ENCODE assay signal across 16 mouse cellular contexts in the genomic region with DNA sequence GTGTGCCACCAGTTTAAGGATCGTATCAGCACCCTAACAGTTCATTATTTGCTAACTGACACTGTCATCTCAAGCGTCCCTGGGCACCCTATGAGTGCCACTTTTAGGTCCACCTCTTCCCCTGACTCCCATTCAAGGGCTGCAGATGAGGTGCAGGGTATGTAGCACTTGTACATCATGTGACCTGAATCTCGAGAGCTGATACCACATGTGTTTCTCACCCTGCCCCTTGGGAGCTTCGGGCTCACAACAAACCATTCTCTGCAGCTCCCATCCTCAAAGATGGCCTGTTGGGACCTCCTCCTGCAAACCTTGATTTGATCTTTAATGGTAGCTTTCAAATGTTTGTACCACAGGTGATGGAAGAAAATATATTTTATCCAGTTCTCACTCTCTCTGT.
"Had no signal": no experiment of that assay in that cellular context is flagged by ENCODE, and none has a peak within 500 bp of the region (broad histone marks: within the 10 kb centered on the region; RNA-seq: fewer than 3 reads in every experiment).

No protein-coding gene starts in this region.

- DNase-seq: retina, postnatal 1 day; right cerebral cortex, adult 18-20 months; right cerebral cortex, postnatal 14 days; right cerebral cortex, postnatal 25 days; right cerebral cortex, postnatal 4 days; spleen, adult 18-20 months; thymus, adult 18-20 months; thymus, adult 2 months; thymus, postnatal 14 days; thymus, postnatal 25 days; thymus, postnatal 36 days; thymus, postnatal 4 days had no signal

- H3K27ac ChIP-seq: neural tube, embryonic 13.5 days; neural tube, embryonic 15.5 days; stomach, embryonic 15.5 days; stomach, postnatal 0 days had no signal

- H3K27me3 ChIP-seq: neural tube, embryonic 13.5 days; neural tube, embryonic 15.5 days; stomach, embryonic 15.5 days had no signal

- H3K4me3 ChIP-seq: neural tube, embryonic 13.5 days; neural tube, embryonic 15.5 days; stomach, embryonic 15.5 days had no signal

- H3K36me3 ChIP-seq: neural tube, embryonic 13.5 days; neural tube, embryonic 15.5 days; stomach, embryonic 15.5 days had no signal

- H3K4me2 ChIP-seq: neural tube, embryonic 13.5 days; neural tube, embryonic 15.5 days; stomach, embryonic 15.5 days had no signal

- H3K4me1 ChIP-seq: neural tube, embryonic 13.5 days; neural tube, embryonic 15.5 days had no signal

- H3K9me3 ChIP-seq: neural tube, embryonic 13.5 days; neural tube, embryonic 15.5 days; stomach, embryonic 15.5 days had no signal

- H3K9ac ChIP-seq: neural tube, embryonic 13.5 days; neural tube, embryonic 15.5 days; stomach, embryonic 15.5 days had no signal
